Mouse (Mus musculus): ENCODE data around the gene Fam81a.

The Fam81a gene

GRCm38 (mm10) chr9:70109279-70109678 lies 33.1 kb downstream of the Fam81a start:
- DNase-seq (ENCODE audit: low spot score) = peak; percentile 76

GRCm38 (mm10) chr9:70108151-70108550 lies 34.2 kb downstream of the Fam81a start:
- DNase-seq (ENCODE audit: low spot score) = no peak

- no peak for DNase-seq (ENCODE audit: low spot score)
Measured at GRCm38 (mm10) chr9:70105573-70105972, 36.8 kb downstream of the Fam81a start.

- no peak for DNase-seq (ENCODE audit: low spot score)
Measured at GRCm38 (mm10) chr9:70103106-70103505, 39.3 kb downstream of the Fam81a start.

- no peak for DNase-seq (ENCODE audit: low spot score)
Measured at GRCm38 (mm10) chr9:70097542-70097941, 44.8 kb downstream of the Fam81a start.

- no peak for DNase-seq (ENCODE audit: low spot score)
Measured at GRCm38 (mm10) chr9:70095016-70095415, 47.3 kb downstream of the Fam81a start.

GRCm38 (mm10) chr9:70090541-70090940 lies 51.8 kb downstream of the Fam81a start:
- DNase-seq (ENCODE audit: low spot score) = no peak

- no peak for DNase-seq (ENCODE audit: low spot score)
Measured at GRCm38 (mm10) chr9:70088786-70089096, 53.6 kb downstream of the Fam81a start.

GRCm38 (mm10) chr9:70088041-70088785 lies 54.1 kb downstream of the Fam81a start:
- DNase-seq (ENCODE audit: low spot score) = peak; percentile 6

- DNase-seq (ENCODE audit: low spot score) = no peak
Measured at GRCm38 (mm10) chr9:70087379-70087778, 55.0 kb downstream of the Fam81a start.

GRCm38 (mm10) chr9:70086091-70086490 lies 56.3 kb downstream of the Fam81a start:
- no peak for DNase-seq (ENCODE audit: low spot score)

- peak; percentile 38 for DNase-seq (ENCODE audit: low spot score)
Measured at GRCm38 (mm10) chr9:70084107-70084506, 58.3 kb downstream of the Fam81a start.

- no peak for DNase-seq (ENCODE audit: low spot score)
Measured at GRCm38 (mm10) chr9:70082357-70083204, 59.8 kb downstream of the Fam81a start.

- no peak for DNase-seq (ENCODE audit: low spot score)
Measured at GRCm38 (mm10) chr9:70081767-70082166, 60.6 kb downstream of the Fam81a start.

GRCm38 (mm10) chr9:70080976-70081375 lies 61.4 kb downstream of the Fam81a start:
- DNase-seq (ENCODE audit: low spot score) = peak; percentile 28

GRCm38 (mm10) chr9:70080027-70080800 lies 62.1 kb downstream of the Fam81a start:
- DNase-seq (ENCODE audit: low spot score) = peak; percentile 31

- no peak for DNase-seq (ENCODE audit: low spot score)
Measured at GRCm38 (mm10) chr9:70078034-70078433, 64.3 kb downstream of the Fam81a start.

GRCm38 (mm10) chr9:70077170-70077569 lies 65.2 kb downstream of the Fam81a start:
- no peak for DNase-seq (ENCODE audit: low spot score)

GRCm38 (mm10) chr9:70072387-70072786 lies 70.0 kb downstream of the Fam81a start:
- DNase-seq (ENCODE audit: low spot score) = no peak

- peak; percentile 15 for DNase-seq (ENCODE audit: low spot score)
Measured at GRCm38 (mm10) chr9:70069961-70070435, 72.4 kb downstream of the Fam81a start.

GRCm38 (mm10) chr9:70067497-70067896 lies 74.9 kb downstream of the Fam81a start:
- no peak for DNase-seq (ENCODE audit: low spot score)

- DNase-seq (ENCODE audit: low spot score) = peak; percentile 7
Measured at GRCm38 (mm10) chr9:70062012-70062411, 80.3 kb downstream of the Fam81a start.
